In the genomic region with DNA sequence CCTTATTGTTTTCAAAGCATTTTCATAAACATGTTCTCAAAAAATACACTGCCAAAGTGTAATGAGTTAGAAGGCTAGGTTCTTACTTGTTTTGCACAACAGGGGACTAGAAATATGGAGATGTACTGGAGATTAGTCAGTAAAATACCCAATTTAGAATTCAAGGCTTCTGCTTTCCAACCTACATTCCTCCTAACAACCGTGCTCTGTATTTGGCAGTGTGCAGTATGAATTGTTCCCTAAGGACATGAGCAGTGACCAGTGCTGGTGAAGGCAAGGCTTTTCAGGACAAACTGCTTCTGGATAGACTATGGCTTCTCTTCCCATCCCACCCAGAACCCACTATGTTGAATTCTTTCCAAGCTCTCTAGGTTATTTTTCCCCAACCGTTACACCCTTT, we compare ENCODE assay signal across 27 mouse cellular contexts. TPM values are rescaled to one million over a fixed set of nuclear protein-coding genes. Genes with fewer than 3 reads are reported as not detected.
DNase-seq lines count a peak whose midpoint lies in the region; TF ChIP-seq lines count a peak whose summit lies in the region.
"Had no signal": no experiment of that assay in that cellular context is flagged by ENCODE, and none has a peak within 500 bp of the region (broad histone marks: within the 10 kb centered on the region; RNA-seq: fewer than 3 reads in every experiment).

No protein-coding gene starts in this region.

- no peak for TF ChIP-seq POLR2A in kidney, adult 2 months (IDR thresholded peaks at IDR 0.05; ENCODE audit: low read depth, low read length)

- no peaks in the 10 kb centered on the region for H3K4me1 ChIP-seq in kidney, adult 2 months (ENCODE audit: control insufficient read depth, insufficient read depth, low read length)
- H3K4me1 ChIP-seq: embryonic facial prominence, embryonic 13.5 days; embryonic facial prominence, embryonic 15.5 days; forebrain, embryonic 12.5 days had no signal

- no peak overlapping the region for H3K4me3 ChIP-seq in left cerebral cortex, adult 2 months
- H3K4me3 ChIP-seq in kidney, adult 2 months (ENCODE audit: insufficient read depth, low read depth, low read length) = no peak overlapping the region
- H3K4me3 ChIP-seq: embryonic facial prominence, embryonic 13.5 days; embryonic facial prominence, embryonic 15.5 days; erythroblast, embryonic 14.5 days; forebrain, embryonic 10.5 days; forebrain, embryonic 12.5 days had no signal

- intact Hi-C loops in left cerebral cortex, adult 2 months (cut with DNase I) = no loop called here

- peaks cover 6% of the 10 kb centered on the region for H3K36me3 ChIP-seq in kidney, adult 2 months (ENCODE audit: control insufficient read depth, insufficient read depth, low read length)

- peak; percentile 2 for DNase-seq in heart, adult 11 months
- DNase-seq in heart, adult 18-20 months = no peak
- DNase-seq in left cerebral cortex, adult 2 months (ENCODE audit: extremely low spot score in 1 of 2, low spot score in 2 of 2) = no peak
- DNase-seq in left cerebral cortex, adult 9 months (ENCODE audit: low spot score in 2 of 2) = no peak
- peak; percentile 47 for DNase-seq in brain, adult 2 months (ENCODE audit: low read depth, low spot score)
- peak; percentile 39 for DNase-seq in telencephalon, adult 2 months (ENCODE audit: low read depth, low spot score)
- no peak for DNase-seq in kidney, adult 2 months
- DNase-seq: adrenal gland, adult 2 months; adrenal gland, postnatal 10 days; adrenal gland, postnatal 25 days; cerebellum, adult 11-12 months; cerebellum, adult 2 months; cerebellum, adult 9-10 months; cerebellum, postnatal 10 days; cerebellum, postnatal 36 days; embryo, embryonic 11 days had no signal

- no peaks in the 10 kb centered on the region for H3K27me3 ChIP-seq in kidney, adult 2 months (replicated peaks; ENCODE audit: control insufficient read depth, insufficient read depth, low read length)
- H3K27me3 ChIP-seq: embryonic facial prominence, embryonic 13.5 days; embryonic facial prominence, embryonic 15.5 days; forebrain, embryonic 12.5 days had no signal

- peak overlapping the region; percentile 24; the same call in 1 of the 2 replicates for H3K27ac ChIP-seq in left cerebral cortex, adult 2 months
- no peak overlapping the region for H3K27ac ChIP-seq in kidney, adult 2 months (ENCODE audit: insufficient read depth, low read depth, low read length)
- H3K27ac ChIP-seq: embryonic facial prominence, embryonic 13.5 days; embryonic facial prominence, embryonic 15.5 days; forebrain, embryonic 10.5 days; forebrain, embryonic 12.5 days had no signal

- WGBS in kidney, adult 2 months = 79% methylated on average over 2 of the region's 2 CpGs

- TF ChIP-seq CTCF in left cerebral cortex, adult 2 months (IDR thresholded peaks at IDR 0.05) = no peak
- TF ChIP-seq CTCF in kidney, adult 2 months (conservative IDR thresholded peaks at IDR 0.05; ENCODE audit: insufficient read depth, insufficient read length, low read depth, low read length) = no peak

RNA-seq across cellular contexts. Expression of a gene that starts 11.3 kb away (rescaled TPM):
- total RNA-seq in heart, adult 18-20 months (2021) = 10 to 100 TPM in 1 of 2 experiments, 1 to 10 TPM in 1; 9.1 to 11.2 TPM
- 10 to 100 TPM; 20.8 to 22.3 TPM for total RNA-seq in left cerebral cortex, adult 2 months (2021)
- 23.4 and 28.3 TPM in 2 replicates for polyA plus RNA-seq in kidney, adult 2 months (2012; rRNA removed)

RNA-seq across cellular contexts. Expression of a gene that starts 26.4 kb away (rescaled TPM):
- total RNA-seq in heart, adult 18-20 months (2021) = 10 to 100 TPM; 25.8 to 28.0 TPM
- total RNA-seq in left cerebral cortex, adult 2 months (2021) = 10 to 100 TPM; 52.7 to 58.6 TPM
- 28.9 and 34.4 TPM in 2 replicates for polyA plus RNA-seq in kidney, adult 2 months (2012; rRNA removed)

RNA-seq across cellular contexts. Expression of a gene that starts 51.9 kb away (rescaled TPM):
- total RNA-seq in heart, adult 18-20 months (2021) = under 1 TPM in 1 of 2 experiments, not detected in 1; 0.15 TPM
- total RNA-seq in left cerebral cortex, adult 2 months (2021) = under 1 TPM; 0.19 to 0.25 TPM
- polyA plus RNA-seq in kidney, adult 2 months (2012; rRNA removed) = 39.3 and 48.7 TPM in 2 replicates
- total RNA-seq: common myeloid progenitor, adult 5-6 weeks; MEL had no signal
- polyA plus RNA-seq: C2C12; cerebellum, adult 2 months; embryonic facial prominence, embryonic 11.5 days; embryonic facial prominence, embryonic 13.5 days; embryonic facial prominence, embryonic 15.5 days; erythroblast, embryonic 14.5 days; forebrain, embryonic 10.5 days; forebrain, embryonic 12.5 days; forebrain, embryonic 14.5 days; forebrain, embryonic 16.5 days had no signal

RNA-seq across cellular contexts. Expression of a gene that starts 54.8 kb away (rescaled TPM):
- 1 to 10 TPM; 9.0 to 9.1 TPM for total RNA-seq in heart, adult 18-20 months (2021)
- total RNA-seq in left cerebral cortex, adult 2 months (2021) = 10 to 100 TPM; 17.3 to 19.4 TPM
- polyA plus RNA-seq in kidney, adult 2 months (2012; rRNA removed) = 7.9 and 9.9 TPM in 2 replicates

Comparison
In these comparisons a context has a peak if more than half of its experiments do, and no peak if none do; other contexts are left out.
1. DNase-seq: peak in heart, adult 11 months (single experiment), brain, adult 2 months (single experiment) and telencephalon, adult 2 months (single experiment); none in heart, adult 18-20 months (0 of 2), left cerebral cortex, adult 2 months (0 of 2), left cerebral cortex, adult 9 months (0 of 2) and kidney, adult 2 months (single experiment).